Mouse (Mus musculus): ENCODE measurements at regions not wholly inside any gene's neighbourhood (a gene's known extent, or its start where the extent isn't known, plus 50 kb on each side); places are given as distances from the start of the nearest gene placed in this dataset.

GRCm38 (mm10) chr10:21504431-21504830, 88.5 kb upstream of the 1700020N01Rik start:
- TF ChIP-seq CTCF (IDR thresholded peaks at IDR 0.05) (no peak), POLR2A (IDR thresholded peaks at IDR 0.05; ENCODE audit: insufficient read depth, low read depth, low read length) (no peak), EP300 (IDR thresholded peaks at IDR 0.05; ENCODE audit: insufficient read depth, low read depth, low read length) (no peak)

Measured in heart, adult 2 months (tissue).